Mouse (Mus musculus): ENCODE data around the gene Cacna2d4.

The Cacna2d4 gene

GRCm38 (mm10) chr6:119386821-119387220 is 150.5 kb downstream of the Cacna2d4 start:
- DNase-seq (ENCODE audit: low spot score in 2 of 2) = no peak

- peak; percentile 26 to 32 for DNase-seq (ENCODE audit: low spot score in 2 of 2)
These were observed 151.7 kb downstream of the Cacna2d4 start for GRCm38 (mm10) chr6:119387801-119388649.

GRCm38 (mm10) chr6:119388650-119389012 is 152.3 kb downstream of the Cacna2d4 start:
- DNase-seq (ENCODE audit: low spot score in 2 of 2) = peak; percentile 95 to 97

GRCm38 (mm10) chr6:119389089-119389488 is 152.8 kb downstream of the Cacna2d4 start:
- DNase-seq (ENCODE audit: low spot score in 2 of 2) = no peak

GRCm38 (mm10) chr6:119390728-119391127 is 154.4 kb downstream of the Cacna2d4 start:
- no peak for DNase-seq (ENCODE audit: low spot score in 2 of 2)

GRCm38 (mm10) chr6:119392836-119393235 is 156.5 kb downstream of the Cacna2d4 start:
- no peak for DNase-seq (ENCODE audit: low spot score in 2 of 2)

- DNase-seq (ENCODE audit: low spot score in 2 of 2) = no peak
These were observed 159.3 kb downstream of the Cacna2d4 start for GRCm38 (mm10) chr6:119395421-119396308.

- peak; percentile 14 to 15 for DNase-seq (ENCODE audit: low spot score in 2 of 2)
These were observed 159.9 kb downstream of the Cacna2d4 start for GRCm38 (mm10) chr6:119396309-119396634.

- no peak for DNase-seq (ENCODE audit: low spot score in 2 of 2)
These were observed 163.0 kb downstream of the Cacna2d4 start for GRCm38 (mm10) chr6:119399371-119399770.

- no peak for DNase-seq (ENCODE audit: low spot score in 2 of 2)
These were observed 164.3 kb downstream of the Cacna2d4 start for GRCm38 (mm10) chr6:119400649-119401048.

GRCm38 (mm10) chr6:119401545-119402304 is 165.4 kb downstream of the Cacna2d4 start:
- DNase-seq (ENCODE audit: low spot score in 2 of 2) = no peak

All from right cerebral cortex, adult 2 months (tissue).